Mouse (Mus musculus) hindbrain, postnatal 0 days (tissue): Measurements from ENCODE around the gene Ttc39b. TPM values are rescaled to one million over a fixed set of nuclear protein-coding genes. Genes with fewer than 3 reads are reported as not detected.
A peak's percentile ranks its signal among the peaks of the same experiment; 100 is the strongest.

Experiments
- ATAC-seq: fragments of 200-750 bp; cut with Nextera tagmentation; 2 replicates; pipeline ENCODE4 v1.8.0; 2017; ENCODE audit warnings: mild to moderate bottlenecking, moderate TSS enrichment, moderate library complexity
- DNase-seq: peaks from one replicate; pipeline ENCODE4 v3.0.0-alpha.2; 2015; ENCODE audit warnings: low spot score
- H3K27ac ChIP-seq: fragments of 300-500 bp; sonication (generic); 2 replicates; pipeline ENCODE4 v1.5.1; 2014; ENCODE audit warnings: mild to moderate bottlenecking
- H3K27me3 ChIP-seq: fragments of 300-500 bp; sonication (generic); 2 replicates; pipeline ENCODE4 v1.6.1; 2014; ENCODE audit warnings: low read length, mixed read lengths; ENCODE audit not compliant: insufficient read depth
- H3K36me3 ChIP-seq: fragments of 300-500 bp; sonication (generic); 2 replicates; pipeline ENCODE4 v1.6.1; 2014; ENCODE audit warnings: low read length, mixed read lengths; ENCODE audit not compliant: insufficient read depth
- H3K4me1 ChIP-seq: fragments of 300-500 bp; sonication (generic); 2 replicates; pipeline ENCODE4 v1.6.1; 2014; ENCODE audit warnings: antibody characterized with exemption, low read length, mixed read lengths; ENCODE audit not compliant: insufficient read depth
- H3K4me2 ChIP-seq: fragments of 300-500 bp; sonication (generic); 2 replicates; pipeline ENCODE4 v1.6.1; 2014; ENCODE audit warnings: low read depth, mild to moderate bottlenecking, low read length, moderate library complexity, mixed read lengths
- H3K4me3 ChIP-seq: fragments of 300-500 bp; sonication (generic); 2 replicates; pipeline ENCODE4 v1.5.1; 2014; ENCODE audit warnings: low read length
- H3K9ac ChIP-seq: fragments of 300-500 bp; sonication (generic); replicated peaks from 2 replicates; pipeline ENCODE4 v1.6.1; 2014; ENCODE audit warnings: mild to moderate bottlenecking, low read length, moderate library complexity, mixed read lengths
- H3K9me3 ChIP-seq: fragments of 300-500 bp; sonication (generic); 2 replicates; pipeline ENCODE4 v1.6.1; 2016; ENCODE audit warnings: low read length, mixed read lengths
- CTCF ChIP-seq: IDR thresholded peaks from 2 replicates; pipeline ENCODE4 v1.5.1; 2016; ENCODE audit warnings: antibody characterized with exemption, control low read depth, low read depth
- WGBS: fragments of 180-500 bp; shearing (Covaris S2); extraction: QIAGEN DNeasy Blood & Tissue Kit; methylation state at CpG from one replicate; pipeline ENCODE4 v1.1.7; 2014; 5-methylcytosine and 5-hydroxymethylcytosine counted together
- polyA plus RNA-seq: library from polyadenylated mRNA; unstranded; fragments of >200 nt; fragmentation: Nextera tagmentation; extraction: Ambion mirVana; gene quantifications from 2 replicates; pipeline ENCODE4 v1.2.1, GENCODE M21; 2015
- total RNA-seq: library from RNA; depleted of rRNA; stranded (reverse); fragments of >200 nt; gene quantifications from 2 replicates; pipeline ENCODE4 v1.2.3, GENCODE M21; 2014

The Ttc39b gene
- total and polyA plus RNA-seq, 2 experiments from 2014 or later = 8.6 to 16.0 TPM

DNA sequence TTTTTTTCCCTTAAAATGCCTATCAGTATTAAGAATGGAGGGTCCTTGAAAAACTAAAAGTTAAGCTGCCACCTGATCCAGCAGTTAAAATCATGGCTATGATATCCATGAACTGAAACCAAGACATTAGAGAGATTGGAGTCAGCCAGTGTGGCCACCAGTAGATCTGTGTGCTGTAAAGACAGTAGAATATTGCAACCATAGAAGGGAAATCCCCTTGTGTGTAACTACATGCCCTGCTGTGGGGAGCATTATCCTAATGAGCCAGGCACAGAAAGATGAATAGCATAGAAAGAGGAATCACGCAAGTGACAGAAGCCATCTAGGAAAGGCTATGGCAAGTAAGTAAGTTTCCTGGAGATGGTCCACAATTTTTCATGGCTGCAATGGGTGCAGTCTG is 24.9 kb upstream of the Ttc39b start:
- H3K9ac ChIP-seq = no peak overlapping the region
- no peak for TF ChIP-seq CTCF
- 67% methylated on average over 1 of the region's 1 CpGs for WGBS
- no peaks in the 10 kb centered on the region for H3K9me3 ChIP-seq
- H3K4me1 ChIP-seq = no peaks in the 10 kb centered on the region; the same call in 1 of the 2 replicates
- no peaks in the 10 kb centered on the region for H3K27me3 ChIP-seq
- ATAC-seq = no peak
- no peaks in the 10 kb centered on the region for H3K36me3 ChIP-seq
- no peak overlapping the region for H3K4me3 ChIP-seq
- no peak for DNase-seq
- no peak overlapping the region for H3K27ac ChIP-seq
- H3K4me2 ChIP-seq = no peak overlapping the region

DNA sequence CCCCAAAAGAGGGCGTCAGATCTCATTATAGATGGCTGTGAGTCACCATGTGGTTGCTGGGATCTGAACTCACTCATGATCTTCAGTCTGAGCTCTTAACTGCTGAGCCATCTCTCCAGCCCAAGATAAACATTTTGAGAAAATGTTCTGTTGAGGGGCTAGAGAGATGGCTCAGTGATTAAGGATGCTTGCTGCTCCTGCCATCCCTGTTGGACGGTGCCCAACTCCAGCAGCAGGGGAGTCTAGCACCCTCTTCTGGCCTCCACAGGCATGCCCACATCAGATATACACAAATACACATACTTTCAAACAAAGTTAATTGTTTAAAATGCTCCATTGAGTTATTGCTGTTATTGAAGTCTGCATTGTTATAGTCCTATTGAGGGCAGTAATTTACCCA is 19.8 kb upstream of the Ttc39b start:
- no peak for ATAC-seq
- H3K4me2 ChIP-seq = no peak overlapping the region
- TF ChIP-seq CTCF = peak; percentile 63
- no peaks in the 10 kb centered on the region for H3K4me1 ChIP-seq
- H3K36me3 ChIP-seq = no peaks in the 10 kb centered on the region
- peak; percentile 40 for DNase-seq
- H3K27me3 ChIP-seq = no peaks in the 10 kb centered on the region
- no peak overlapping the region for H3K27ac ChIP-seq
- no peaks in the 10 kb centered on the region for H3K9me3 ChIP-seq
- H3K4me3 ChIP-seq = no peak overlapping the region
- WGBS = 65% methylated on average over 2 of the region's 2 CpGs
- H3K9ac ChIP-seq = no peak overlapping the region

DNA sequence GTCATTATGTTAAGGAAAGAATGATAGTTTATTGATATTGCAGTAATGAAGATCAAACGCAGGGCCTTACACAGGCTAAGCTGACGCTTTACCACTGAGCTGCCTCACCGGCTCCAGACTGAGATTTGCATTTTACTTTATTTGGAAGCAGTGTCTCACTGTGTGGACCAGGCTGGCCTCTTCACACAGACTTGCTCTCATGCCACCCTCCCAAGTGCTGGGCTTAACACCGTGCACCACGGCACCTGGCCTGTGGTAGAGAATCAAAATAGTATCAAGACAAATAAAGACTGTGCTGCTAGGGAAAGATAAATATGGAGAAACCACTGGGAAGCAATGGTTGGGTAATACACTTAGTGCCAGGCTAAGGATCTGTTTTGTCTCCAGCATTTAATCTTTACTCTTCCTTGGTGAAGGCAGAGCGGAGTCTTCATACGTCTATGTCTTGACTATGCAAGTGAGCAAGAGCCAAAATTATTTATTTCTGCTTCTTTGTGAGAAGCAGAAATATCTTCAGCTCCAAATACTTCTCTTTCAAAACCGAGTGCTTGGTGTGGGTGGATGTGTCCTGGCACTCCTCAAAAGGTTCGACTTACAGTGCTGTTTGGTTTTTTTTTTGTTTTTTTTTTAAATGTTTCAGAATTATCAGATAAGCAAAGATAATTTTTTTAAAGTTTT is 19.2 kb upstream of the Ttc39b start:
- no peaks in the 10 kb centered on the region for H3K36me3 ChIP-seq
- no peak for TF ChIP-seq CTCF
- no peaks in the 10 kb centered on the region for H3K9me3 ChIP-seq
- no peaks in the 10 kb centered on the region for H3K4me1 ChIP-seq
- no peaks in the 10 kb centered on the region for H3K27me3 ChIP-seq
- H3K27ac ChIP-seq = no peak overlapping the region
- no peak overlapping the region for H3K9ac ChIP-seq
- DNase-seq (no peak), ATAC-seq (no peak)
- H3K4me3 ChIP-seq = no peak overlapping the region
- no peak overlapping the region for H3K4me2 ChIP-seq
- WGBS = 75% methylated on average over 9 of the region's 9 CpGs

DNA sequence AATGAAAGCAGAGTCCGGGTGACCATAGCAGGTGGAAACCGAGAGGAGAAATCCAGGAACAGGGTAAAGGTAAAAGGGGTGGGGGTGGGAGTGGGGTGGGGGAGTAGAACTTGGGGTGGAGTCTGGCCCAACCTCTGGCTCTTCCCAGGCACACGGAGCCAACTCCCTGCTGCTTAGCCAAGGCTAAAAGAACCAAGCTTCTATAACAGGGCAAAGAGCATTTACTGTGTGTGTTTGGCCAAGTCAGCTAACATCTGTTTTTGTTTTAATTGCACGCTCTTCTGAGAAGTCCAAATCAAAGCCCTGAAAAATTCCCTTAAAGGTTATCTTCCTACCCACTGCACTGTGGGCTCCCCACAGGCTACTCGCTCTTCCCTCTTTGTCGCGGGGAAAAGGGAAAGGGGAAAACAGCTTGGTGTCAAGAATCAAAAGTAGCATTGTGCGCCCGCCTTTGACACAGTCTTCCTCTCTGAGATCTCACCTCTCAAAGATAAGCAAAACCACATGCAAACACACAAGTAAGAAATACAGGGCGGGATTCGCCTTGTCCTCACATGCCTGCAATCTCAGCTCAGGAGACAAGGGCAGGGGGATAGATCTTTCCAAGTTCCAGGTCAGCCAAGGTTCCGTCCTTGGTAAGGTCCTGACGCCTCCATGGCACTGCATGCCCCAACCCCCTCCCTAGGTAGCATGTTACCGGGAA is 18.4 kb upstream of the Ttc39b start:
- Histone ChIP-seq H3K4me3 (no peak overlapping the region), H3K36me3 (no peaks in the 10 kb centered on the region), H3K9ac (no peak overlapping the region), H3K4me2 (no peak overlapping the region), H3K27ac (no peak overlapping the region), H3K9me3 (no peaks in the 10 kb centered on the region), H3K27me3 (no peaks in the 10 kb centered on the region), H3K4me1 (no peaks in the 10 kb centered on the region)
- TF ChIP-seq CTCF = no peak
- ATAC-seq (no peak), DNase-seq (no peak)
- 66% methylated on average over 14 of the region's 14 CpGs for WGBS

DNA sequence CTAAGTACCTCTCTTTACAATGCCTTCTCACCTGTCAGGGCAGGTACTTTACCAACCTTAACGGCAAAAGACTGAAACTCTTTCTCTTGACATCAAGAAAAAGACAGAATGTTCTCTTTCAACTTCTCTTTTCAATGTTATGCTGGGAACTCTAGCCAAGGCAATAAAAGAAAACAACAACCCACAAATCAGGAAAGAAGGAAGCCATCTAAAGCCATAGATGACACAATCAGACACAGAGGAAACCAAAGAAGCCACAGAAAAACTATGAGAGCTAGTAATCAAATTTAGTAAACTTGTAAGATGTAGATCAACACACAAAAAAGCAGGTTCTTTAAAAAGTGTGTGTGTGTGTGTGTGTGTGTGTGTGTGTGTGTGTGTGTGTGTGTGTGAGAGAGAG is 15.3 kb upstream of the Ttc39b start:
- 91% methylated on average over 1 of the region's 1 CpGs for WGBS
- no peak for TF ChIP-seq CTCF
- ATAC-seq = no peak

DNA sequence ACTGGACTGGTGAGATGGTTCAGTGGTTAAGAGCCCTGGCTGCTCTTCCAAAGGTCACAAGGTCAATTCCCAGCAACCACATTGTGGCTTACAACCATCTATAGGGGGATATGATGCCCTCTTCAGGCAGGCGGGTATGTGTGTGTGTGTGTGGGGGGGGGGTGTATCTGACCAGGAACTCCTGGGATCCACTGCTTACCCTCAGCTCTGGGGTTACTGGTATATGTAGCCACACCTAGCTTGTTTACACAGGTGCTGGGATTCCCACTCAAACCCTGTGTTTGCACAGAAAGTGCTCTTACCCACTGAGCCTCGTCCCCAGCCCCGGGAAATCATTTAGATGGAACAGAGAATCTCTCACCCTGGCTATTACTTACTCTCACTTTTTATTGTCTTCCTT is 13.7 kb upstream of the Ttc39b start:
- no peak for DNase-seq
- H3K4me1 ChIP-seq = no peaks in the 10 kb centered on the region
- TF ChIP-seq CTCF = no peak

More for the DNA sequence above, 15.3 kb upstream of the Ttc39b start:
- H3K9ac ChIP-seq = no peak overlapping the region
- H3K4me2 ChIP-seq = no peak overlapping the region
- no peaks in the 10 kb centered on the region for H3K9me3 ChIP-seq
- no peaks in the 10 kb centered on the region for H3K36me3 ChIP-seq
- DNase-seq = no peak
- H3K27me3 ChIP-seq = no peaks in the 10 kb centered on the region
- no peak overlapping the region for H3K4me3 ChIP-seq
- H3K4me1 ChIP-seq = no peaks in the 10 kb centered on the region
- H3K27ac ChIP-seq = no peak overlapping the region

DNA sequence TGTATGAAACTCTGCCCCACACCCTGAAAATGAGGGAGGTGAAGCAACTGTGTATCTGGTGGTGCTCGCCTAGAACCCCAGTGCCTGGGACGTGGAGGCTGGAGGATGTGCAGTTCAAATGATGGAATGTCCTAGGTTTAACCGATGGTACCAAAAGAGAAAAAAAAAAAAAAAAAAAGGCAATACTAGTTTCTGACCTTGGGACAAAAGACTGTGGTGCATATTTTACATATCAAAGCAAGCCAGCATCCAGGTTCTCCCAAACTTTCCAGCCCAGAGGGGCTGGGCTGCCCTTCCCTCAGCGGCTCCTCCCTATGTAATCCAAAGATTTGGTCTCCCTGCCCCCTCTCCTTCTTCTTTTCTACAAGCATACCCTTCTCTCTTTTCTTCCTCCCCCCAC is 6.3 kb upstream of the Ttc39b start:
- H3K36me3 ChIP-seq = no peaks in the 10 kb centered on the region
- H3K4me1 ChIP-seq = no peaks in the 10 kb centered on the region
- ATAC-seq = no peak
- no peak overlapping the region for H3K27ac ChIP-seq
- no peak overlapping the region for H3K9ac ChIP-seq
- no peak for TF ChIP-seq CTCF
- WGBS = 79% methylated on average over 4 of the region's 4 CpGs
- H3K4me3 ChIP-seq = no peak overlapping the region
- H3K9me3 ChIP-seq = no peaks in the 10 kb centered on the region
- H3K4me2 ChIP-seq = no peak overlapping the region
- H3K27me3 ChIP-seq = no peaks in the 10 kb centered on the region
- no peak for DNase-seq

More for the DNA sequence above, 13.7 kb upstream of the Ttc39b start:
- 82% methylated on average over 3 of the region's 3 CpGs for WGBS
- Histone ChIP-seq H3K4me3 (no peak overlapping the region), H3K36me3 (no peaks in the 10 kb centered on the region), H3K27me3 (no peaks in the 10 kb centered on the region), H3K9me3 (no peaks in the 10 kb centered on the region), H3K9ac (no peak overlapping the region), H3K4me2 (no peak overlapping the region), H3K27ac (no peak overlapping the region)
- no peak for ATAC-seq
